Mouse (Mus musculus) mature B cell (primary cell): ENCODE measurements around the gene Mt2.

ENCODE experiments used
- in situ Hi-C: fragments of 300-500 bp; cut with MboI; formaldehyde crosslinking; loops from 2 replicates; pipeline ENCODE4 v1.14.3; 2019

Gene Mt2

DNA sequence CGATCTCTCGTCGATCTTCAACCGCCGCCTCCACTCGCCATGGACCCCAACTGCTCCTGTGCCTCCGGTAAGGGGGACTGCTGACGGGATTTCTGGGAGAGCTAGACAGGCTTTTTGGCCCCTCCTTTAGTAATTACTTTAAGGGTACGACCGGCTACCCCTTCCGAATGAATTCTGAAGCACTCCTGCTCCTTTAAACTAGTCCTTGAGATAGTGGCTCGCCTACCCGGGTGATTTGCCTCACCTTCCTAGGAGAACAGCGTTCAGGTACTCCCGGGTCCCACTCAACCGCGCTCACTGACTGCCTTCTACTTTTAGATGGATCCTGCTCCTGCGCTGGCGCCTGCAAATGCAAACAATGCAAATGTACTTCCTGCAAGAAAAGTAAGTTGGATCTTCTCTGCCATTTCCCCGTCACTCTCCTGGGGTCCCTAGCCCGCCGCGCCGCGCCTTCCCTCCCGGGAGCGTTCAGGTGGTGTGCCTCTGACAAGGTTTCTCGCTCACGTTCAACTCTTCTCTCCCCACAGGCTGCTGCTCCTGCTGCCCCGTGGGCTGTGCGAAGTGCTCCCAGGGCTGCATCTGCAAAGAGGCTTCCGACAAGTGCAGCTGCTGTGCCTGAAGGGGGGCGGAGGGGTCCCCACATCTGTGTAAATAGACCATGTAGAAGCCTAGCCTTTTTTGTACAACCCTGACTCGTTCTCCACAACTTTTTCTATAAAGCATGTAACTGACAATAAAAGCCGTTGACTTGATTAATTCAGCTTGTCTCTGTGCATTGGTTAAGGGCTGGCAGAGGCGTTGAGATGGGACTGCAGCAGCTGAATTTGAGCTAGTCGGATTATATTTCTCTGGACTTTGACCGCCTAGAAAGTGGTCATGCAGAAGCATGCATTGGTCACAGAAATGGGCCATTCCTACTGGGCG lies 607 bp downstream of the Mt2 start:
- in situ Hi-C loops, result no loop called here

DNA sequence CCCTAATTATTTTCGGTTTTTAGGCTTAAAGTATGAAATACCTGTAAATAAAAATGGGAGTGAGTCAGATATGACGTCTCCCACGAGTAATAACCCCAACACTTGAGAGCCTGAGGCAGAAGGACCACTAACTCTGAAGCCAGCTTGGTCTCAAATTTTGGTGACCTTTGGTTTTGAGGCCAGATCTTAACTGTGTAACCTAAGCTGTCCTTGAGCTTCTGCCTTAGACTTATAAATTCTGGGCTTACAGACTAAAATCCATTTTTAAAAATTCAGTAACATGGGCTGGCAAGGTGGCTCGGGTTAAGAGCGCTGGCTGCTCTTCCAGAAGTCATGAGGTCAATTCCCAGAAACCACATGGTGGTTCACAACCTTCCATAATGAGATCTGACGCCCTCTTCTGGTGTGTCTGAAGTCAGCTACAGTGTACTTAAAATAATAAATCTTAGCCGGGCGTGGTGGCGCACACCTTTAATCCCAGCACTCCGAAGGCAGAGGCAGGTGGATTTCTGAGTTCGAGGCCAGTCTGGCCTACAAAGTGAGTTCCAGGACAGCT lies 1.5 kb downstream of the Mt2 start:
- in situ Hi-C loops, result no loop called here

DNA sequence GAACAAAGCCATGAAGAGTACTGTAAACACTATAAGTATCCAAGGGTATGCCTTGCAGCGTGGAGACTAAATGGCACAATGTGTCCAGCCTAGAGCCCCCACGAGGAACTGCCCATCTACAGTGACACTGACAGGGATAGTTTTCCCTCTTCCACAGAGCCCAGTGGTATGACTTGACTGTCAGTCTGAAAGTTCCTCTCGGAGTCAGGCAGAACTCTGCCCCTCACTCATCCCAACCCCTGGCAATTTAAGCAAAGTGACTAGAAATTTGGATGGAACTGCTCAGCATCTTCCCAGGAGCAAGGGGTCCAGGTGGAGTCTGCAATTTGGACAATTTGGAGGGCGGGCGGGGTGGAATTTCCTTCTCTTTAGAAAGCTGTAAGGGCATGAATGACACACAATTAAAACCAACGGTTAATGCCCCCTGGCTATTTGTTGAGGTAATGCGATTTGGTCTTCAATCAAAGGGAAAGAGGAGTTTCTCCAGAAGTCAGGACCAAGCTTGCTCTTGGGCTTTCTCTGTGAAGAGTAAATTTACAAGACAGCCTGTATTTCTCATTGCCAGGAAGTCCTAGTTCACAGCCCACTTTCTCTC lies 2.3 kb downstream of the Mt2 start:
- in situ Hi-C loops, result no loop called here

DNA sequence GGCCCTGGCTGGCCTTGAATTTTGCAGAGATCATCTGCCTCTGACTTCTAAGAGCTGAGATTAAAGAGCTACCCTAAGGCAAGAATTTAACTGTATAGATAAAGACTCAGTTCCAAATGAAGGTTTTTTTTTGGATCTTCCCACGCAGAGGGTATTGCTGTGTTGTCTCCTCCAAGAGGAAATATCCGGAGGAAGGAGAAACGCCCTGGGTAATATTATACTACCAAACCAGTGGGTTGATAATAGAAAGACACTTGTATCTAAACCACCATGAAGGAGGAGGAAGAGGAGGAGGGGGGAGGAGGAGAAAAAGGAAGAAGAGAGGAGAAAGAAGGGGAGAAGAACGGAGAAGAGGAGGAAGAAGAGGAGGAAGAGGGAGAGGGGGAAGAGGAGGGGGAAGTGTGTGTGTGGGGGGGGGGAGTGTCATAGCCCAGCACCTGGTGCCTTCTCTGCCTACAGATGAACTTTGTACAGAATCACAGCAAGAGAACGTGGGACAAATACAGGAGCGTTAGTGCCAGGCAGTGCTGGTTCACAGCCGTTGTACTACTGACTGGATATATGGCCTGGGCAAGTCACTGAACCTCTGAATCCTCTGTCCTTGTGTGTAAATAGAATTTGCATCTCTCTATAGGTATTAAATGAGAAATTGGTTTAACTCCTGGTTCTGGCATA lies 5.4 kb downstream of the Mt2 start:
- in situ Hi-C loops, result no loop called here

DNA sequence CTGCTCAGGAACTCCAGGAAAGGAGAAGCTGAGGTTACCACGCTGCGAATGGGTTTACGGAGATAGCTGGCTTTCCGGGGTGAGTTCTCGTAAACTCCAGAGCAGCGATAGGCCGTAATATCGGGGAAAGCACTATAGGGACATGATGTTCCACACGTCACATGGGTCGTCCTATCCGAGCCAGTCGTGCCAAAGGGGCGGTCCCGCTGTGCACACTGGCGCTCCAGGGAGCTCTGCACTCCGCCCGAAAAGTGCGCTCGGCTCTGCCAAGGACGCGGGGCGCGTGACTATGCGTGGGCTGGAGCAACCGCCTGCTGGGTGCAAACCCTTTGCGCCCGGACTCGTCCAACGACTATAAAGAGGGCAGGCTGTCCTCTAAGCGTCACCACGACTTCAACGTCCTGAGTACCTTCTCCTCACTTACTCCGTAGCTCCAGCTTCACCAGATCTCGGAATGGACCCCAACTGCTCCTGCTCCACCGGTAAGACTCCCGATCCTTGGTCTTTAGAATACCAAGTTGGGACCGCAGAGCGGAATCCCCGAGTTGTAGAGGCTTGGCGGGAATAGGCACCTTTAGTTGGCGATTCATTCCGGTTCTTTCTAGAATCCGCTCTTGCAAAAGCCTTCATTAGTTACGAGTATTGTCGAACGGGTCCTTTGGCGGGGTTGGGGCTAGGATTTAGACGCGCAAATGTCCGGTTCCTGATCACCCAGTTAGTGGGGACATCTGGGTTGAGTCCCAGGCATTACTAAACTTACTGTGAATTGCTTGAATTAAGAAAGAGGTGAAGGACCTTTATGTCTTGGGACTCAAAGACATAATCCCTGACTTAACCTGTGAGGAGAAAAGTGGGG lies 6.6 kb downstream of the Mt2 start, which contains the start of gene Mt1:
Gene Mt1 (plus strand): TSS at position 226 of the 856 bp plus-strand sequence.
- in situ Hi-C loops, result no loop called here

DNA sequence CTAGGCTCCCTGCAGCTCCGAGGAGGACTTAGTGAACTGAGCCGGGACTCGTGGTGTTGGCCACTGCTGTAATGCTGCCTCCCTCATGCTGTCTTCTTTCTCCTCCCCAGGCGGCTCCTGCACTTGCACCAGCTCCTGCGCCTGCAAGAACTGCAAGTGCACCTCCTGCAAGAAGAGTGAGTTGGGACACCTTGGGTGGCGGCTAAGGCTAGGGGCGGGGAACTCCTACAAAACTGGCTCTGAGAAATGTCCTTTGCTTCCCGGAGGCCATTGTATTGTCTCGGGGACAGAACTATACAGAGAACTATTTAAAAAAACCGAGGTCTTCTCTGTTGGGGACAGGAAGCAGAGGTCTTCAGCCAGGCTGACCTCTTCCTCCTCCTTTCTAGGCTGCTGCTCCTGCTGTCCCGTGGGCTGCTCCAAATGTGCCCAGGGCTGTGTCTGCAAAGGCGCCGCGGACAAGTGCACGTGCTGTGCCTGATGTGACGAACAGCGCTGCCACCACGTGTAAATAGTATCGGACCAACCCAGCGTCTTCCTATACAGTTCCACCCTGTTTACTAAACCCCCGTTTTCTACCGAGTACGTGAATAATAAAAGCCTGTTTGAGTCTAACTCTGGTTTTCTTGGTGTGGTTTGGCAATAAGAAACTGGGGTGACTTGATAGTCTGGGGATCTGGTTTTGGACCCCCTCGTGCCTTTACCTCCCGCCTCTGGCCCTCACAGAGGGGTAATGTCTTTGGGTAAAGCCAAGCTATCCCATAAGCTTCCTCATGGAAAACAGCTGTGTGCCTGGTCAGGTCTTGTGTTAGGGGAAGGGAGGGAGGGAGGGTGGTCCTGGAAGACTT lies 7.5 kb downstream of the Mt2 start:
- in situ Hi-C loops, result no loop called here

DNA sequence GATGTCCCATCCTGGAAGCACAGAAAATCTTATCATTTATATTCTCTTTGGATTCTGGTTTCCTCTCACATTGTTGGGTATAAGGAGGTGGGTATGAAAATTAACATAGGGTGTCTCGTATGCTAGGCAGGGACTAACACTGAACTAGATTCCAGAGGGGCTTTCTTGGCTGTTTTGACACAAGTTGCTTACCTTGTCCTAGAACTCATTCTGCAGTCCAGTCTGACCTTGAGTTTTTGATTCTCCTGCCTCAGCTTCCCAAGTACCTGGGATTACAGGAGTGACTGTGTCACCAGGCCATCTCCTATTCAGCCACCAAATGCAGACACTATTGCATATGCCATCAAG lies 8.1 kb downstream of the Mt2 start:
- in situ Hi-C loops, result no loop called here

DNA sequence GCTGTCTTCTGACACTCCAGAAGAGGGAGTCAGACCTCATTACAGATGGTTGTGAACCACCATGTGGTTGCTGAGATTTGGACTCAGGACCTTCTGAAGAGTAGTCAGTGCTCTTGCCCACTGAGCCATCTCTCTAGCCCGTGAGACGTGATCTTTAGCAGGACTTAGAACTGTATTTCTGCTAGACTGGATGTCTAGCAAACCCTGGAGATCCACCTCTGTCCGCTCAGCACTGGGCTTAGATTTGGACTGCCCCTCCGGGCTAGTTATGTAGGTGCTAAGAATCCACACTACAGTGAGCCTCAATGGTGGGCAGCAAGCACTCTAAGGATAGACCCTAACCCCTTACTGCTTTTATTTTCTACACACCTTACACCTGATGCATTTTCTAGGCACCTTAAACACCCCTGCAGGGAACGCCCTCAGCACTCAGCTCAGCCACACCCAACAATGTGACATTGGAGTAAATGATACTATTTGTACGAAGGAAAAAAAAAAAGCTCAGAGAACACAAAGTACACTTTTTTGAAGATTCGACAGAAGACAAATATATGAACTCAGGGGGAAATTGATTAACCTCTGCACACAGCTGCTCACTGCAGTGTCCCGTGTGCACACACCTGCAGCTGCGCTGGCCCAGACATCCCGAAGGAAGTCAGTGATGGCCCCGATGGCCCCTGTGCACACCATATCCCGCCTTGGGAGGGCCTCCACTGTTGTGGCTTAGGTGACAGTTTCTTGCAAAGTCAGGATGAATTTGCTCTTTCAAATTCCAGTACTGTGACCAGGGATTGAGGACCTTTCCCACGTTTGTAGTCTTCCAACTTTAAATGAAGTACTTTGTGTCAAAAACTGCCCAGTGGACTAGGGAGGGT lies 9.8 kb downstream of the Mt2 start:
- in situ Hi-C loops, result no loop called here

DNA sequence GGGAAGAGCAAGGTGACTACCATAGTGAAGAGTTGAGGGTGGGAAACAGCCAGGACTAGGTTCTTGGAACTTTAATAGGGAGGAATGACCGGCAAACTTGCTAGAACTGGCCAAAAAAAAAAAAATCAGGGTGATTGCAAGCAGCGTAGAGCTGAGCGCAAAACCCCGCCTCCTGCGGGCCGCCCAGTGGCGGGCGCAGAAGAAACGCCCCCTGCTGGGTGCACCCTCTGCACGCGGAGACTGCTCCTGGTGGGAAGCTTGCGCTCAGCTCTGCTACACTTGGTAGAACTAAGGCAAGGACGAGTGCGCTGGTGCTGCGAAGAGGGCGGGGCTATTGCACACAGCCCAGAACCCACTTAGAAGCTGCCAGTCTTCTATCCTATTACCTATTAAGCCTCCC lies 10.7 kb downstream of the Mt2 start:
- in situ Hi-C loops, result no loop called here

DNA sequence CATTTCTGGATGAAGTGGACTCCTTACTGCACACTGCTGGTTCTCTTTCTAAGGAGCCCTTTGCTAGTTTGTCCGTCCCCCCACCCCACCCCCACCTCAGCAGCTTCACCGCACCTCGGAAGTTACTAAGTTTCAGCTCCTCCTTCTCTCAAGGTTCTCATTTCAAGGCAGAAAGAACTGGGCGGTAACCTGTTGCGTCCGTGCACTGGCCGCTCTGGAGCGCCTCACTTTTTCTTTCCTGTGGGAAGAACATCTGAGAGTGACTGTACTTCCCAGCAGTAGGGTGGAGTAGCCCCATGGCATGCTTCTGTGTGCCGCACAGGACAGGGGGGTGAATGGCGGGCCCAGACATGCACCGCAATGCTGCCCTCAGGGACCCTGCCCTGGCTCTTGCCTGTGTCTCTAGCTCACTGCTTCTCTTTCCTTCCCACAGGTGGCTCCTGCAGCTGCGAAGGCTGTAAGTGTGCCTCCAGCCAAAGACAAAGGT lies 11.9 kb downstream of the Mt2 start:
- in situ Hi-C loops, result no loop called here

DNA sequence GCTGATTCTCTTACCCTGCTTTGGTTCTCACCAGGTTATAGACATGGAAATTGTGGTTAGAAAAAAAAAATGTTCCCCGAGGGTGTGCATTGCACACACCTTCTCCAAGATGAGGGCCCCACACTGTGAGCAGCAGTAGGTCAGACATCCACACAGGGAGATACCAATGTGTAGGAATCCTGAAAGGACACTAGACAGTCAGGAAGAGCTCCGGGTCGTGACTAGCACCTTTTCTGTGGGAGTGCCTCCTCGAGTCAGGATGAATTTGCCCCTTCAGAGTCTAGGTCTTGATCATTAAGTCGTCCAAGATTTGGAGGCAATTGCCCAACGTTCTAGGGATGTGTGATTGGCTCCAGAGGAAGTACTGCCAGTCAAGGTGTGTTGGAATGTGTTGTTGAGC lies 13.3 kb downstream of the Mt2 start:
- in situ Hi-C loops, result no loop called here

DNA sequence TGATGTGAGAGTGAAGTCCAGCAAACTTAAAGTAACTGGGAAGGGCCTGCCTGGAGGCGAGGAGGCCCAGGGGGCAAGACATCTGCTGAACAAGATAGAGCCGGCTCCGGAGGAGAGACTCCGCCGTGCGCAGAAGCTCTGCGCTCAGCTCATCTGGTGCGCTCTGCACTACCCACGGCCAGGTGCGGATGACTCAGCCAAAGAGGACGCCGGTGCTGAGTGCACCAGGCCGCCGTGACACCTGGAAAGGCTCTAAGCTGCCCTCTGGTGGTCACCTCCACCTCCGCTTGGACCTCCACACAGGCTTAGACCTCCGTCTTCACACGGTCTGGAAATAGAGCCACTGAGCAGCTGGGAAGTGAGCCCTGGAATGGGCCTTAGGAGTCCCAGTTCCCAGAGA lies 14.1 kb downstream of the Mt2 start:
- in situ Hi-C loops, result no loop called here

DNA sequence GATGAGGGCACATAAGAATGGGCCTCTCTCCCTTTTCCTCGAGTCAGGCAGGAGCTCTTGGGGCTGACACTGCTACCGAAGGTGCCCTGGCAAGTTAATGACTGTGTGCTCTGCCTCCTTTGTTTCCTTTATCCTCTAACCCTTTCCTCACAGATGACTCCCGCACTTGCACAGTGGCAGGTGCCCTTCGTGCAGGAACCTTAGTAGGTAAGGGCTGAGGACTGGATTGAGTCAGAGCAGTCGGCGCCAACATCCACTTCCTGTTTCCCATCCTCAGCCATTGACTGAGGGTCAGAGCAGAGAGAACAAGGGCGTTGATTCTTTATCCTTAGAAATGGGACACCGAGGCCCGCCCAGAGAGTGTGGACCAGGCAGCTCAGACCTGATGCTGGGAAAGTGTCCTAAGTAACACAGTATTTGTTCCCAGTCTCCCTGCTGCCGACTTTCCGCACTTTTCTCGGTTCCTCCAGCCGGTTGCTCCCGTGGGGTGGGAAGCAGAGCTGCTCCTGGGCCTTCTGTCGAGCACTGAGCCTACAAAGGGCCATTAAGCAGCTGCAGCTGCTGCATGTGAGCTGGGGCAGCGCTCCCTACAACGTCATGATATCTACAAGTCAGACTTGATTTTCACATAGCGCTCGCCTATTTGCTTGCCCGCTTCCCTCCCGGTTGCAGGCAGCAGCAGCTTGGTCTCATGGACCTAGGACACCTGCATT lies 15.0 kb downstream of the Mt2 start:
- in situ Hi-C loops, result no loop called here

DNA sequence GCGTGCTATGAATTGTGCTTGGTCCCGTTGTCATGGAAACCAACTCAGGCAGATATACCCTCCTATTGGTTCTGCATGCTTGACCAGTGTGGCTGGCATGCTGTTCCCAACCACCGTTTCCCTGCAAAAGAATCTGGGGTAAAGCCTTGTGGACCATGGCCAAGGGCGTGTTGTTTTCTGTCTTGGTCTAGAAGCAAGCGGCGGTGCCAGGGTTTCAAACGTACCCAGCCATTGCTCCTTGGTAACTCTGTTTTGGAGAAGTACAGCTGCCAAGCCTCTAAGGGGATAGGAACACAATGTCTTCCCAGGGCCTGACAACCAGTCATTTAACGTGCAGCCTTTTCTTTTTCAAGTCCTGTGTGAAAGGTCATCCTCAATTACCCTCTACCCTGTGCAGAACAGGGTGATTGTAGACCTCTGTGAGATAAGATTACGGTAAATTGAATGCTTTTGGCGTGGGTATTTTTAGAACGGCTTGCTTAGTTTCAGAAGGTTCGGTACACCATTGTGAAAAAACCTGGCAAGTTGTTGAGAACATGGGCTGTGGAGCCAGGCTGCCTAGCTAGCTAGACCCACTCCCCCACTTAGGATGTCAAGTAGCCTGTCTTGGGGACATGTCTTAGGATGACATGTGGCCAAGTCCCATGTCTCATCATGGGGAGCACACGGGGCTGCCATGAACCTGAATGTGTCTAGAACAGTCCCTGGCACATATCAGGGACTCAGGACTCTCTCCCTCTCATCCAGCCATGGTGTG lies 17.0 kb downstream of the Mt2 start:
- in situ Hi-C loops, result no loop called here

DNA sequence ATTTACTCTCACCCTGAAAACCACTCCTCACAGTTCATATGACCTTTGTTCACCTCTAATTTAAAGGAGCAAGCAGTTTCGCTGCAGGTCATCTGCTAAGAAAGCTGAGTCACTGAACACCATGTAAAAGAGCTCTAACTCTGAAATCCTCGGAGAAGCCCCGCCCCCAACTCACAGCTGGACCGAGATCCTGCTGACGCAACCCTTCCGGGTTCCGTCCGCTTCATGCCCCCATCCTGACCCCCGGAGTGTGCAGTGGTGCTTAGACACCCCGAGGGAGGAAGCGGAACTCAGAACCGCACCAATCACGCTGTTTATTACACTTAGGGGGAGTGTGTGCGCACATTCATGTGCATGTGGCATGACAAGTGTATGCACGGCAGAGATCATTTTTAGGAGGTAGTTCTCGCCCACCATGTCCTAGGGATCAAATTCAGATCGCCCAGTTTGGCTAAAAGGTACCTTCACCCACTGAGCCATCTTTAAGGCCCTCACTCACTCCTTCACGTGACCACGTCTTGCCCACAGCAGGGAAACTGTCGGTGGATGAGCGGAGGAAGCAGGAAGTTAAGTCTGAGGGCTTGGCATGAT lies 18.7 kb downstream of the Mt2 start:
- in situ Hi-C loops, result no loop called here

DNA sequence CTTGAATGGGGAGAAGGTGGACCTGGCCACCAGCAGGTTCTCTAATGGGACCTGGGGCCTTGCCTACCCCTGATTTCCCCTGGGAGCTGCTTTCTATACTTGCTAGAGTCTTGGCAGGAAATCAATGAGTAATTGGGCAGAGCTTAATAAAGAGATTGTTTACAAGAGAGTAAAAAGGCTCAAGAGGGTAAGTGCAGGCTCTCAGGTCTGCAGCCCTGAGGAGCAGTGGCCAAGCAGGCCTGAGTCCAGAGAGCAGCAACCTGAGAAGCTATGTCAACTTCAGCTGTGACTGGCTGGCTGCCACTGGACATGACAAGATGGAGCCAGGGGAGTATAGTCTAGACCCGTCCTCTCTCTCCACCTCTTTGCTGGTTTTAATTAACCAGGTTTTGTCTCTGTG lies 20.5 kb downstream of the Mt2 start:
- in situ Hi-C loops, result no loop called here

DNA sequence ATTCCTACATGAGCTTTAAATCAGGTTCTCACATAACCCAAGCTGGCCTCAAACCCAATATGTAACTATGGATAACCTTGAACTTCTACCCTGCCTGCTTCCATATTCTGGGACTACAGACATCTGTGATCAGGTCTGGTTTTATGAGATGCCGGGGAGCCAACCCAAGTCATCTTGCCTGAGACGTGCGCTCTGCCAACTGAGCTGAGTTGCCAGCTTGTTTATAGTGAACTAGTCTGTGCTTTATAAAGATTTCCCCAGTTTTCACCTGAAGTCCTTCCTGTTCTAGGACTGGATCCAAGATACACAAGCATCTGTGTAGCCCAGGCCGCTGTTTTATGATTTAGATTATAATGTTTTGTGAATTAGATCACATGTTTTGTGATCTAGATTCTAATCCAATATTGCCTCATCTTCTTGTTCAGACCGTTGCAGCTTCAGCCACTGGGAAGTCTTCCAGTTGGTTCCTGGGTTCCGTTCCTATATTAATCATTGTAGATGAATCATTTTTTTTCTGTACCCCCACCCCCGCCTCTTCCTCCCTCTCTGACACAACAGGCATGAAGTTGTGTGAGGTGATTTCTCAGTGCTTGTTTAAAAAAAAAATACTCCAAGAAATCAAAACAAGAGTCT lies 22.2 kb downstream of the Mt2 start:
- in situ Hi-C loops, result no loop called here
